Mouse (Mus musculus) kidney, postnatal 0 days (tissue): ENCODE results near the gene Peak1. TPM values are rescaled to one million over a fixed set of nuclear protein-coding genes. Genes with fewer than 3 reads are reported as not detected.

Experiments
- ATAC-seq: fragments of 200-750 bp; cut with Nextera tagmentation; replicated peaks from 2 replicates; pipeline ENCODE4 v1.8.0; 2017; ENCODE audit warnings: low read depth, moderate number of reproducible peaks, moderate TSS enrichment, moderate library complexity; ENCODE audit not compliant: low FRiP score
- DNase-seq: peaks from one replicate; pipeline ENCODE4 v3.0.0-alpha.2; 2016; ENCODE audit warnings: low spot score
- H3K27ac ChIP-seq: fragments of 300-500 bp; sonication (generic); 2 replicates; pipeline ENCODE4 v1.5.1; 2014; ENCODE audit warnings: mild to moderate bottlenecking
- H3K27me3 ChIP-seq: fragments of 300-500 bp; sonication (generic); 2 replicates; pipeline ENCODE4 v1.6.1; 2014; ENCODE audit warnings: low read length, mixed read lengths; ENCODE audit not compliant: insufficient read depth
- H3K36me3 ChIP-seq: fragments of 300-500 bp; sonication (generic); 2 replicates; pipeline ENCODE4 v1.6.1; 2014; ENCODE audit warnings: low read length, mixed read lengths; ENCODE audit not compliant: insufficient read depth
- H3K4me1 ChIP-seq: fragments of 300-500 bp; sonication (generic); replicated peaks from 2 replicates; pipeline ENCODE4 v1.6.1; 2014; ENCODE audit warnings: antibody characterized with exemption, low read length, mixed read lengths; ENCODE audit not compliant: insufficient read depth
- H3K4me2 ChIP-seq: fragments of 300-500 bp; sonication (generic); 2 replicates; pipeline ENCODE4 v1.6.1; 2014; ENCODE audit warnings: mild to moderate bottlenecking, low read length, moderate library complexity, mixed read lengths
- H3K4me3 ChIP-seq: fragments of 300-500 bp; sonication (generic); replicated peaks from 2 replicates; pipeline ENCODE4 v1.5.1; 2014; ENCODE audit warnings: low read depth, low read length
- H3K9ac ChIP-seq: fragments of 300-500 bp; sonication (generic); 2 replicates; pipeline ENCODE4 v1.6.1; 2014; ENCODE audit warnings: low read depth, low read length
- H3K9me3 ChIP-seq: fragments of 300-500 bp; sonication (generic); replicated peaks from 2 replicates; pipeline ENCODE4 v1.6.1; 2016; ENCODE audit warnings: low read length, inconsistent platforms, mixed read lengths
- CTCF ChIP-seq: IDR thresholded peaks from 2 replicates; pipeline ENCODE4 v1.5.1; 2016; ENCODE audit warnings: antibody characterized with exemption, low read depth, mild to moderate bottlenecking, moderate library complexity
- WGBS: fragments of 180-500 bp; shearing (Covaris S2); extraction: QIAGEN DNeasy Blood & Tissue Kit; methylation state at CpG from one replicate; pipeline ENCODE4 v1.1.7; 2014; 5-methylcytosine and 5-hydroxymethylcytosine counted together
- polyA plus RNA-seq: library from polyadenylated mRNA; unstranded; fragments of >200 nt; fragmentation: Nextera tagmentation; extraction: Ambion mirVana; gene quantifications from 2 replicates; pipeline ENCODE4 v1.2.1, GENCODE M21; 2015

Gene Peak1
- polyA plus RNA-seq, 1 experiment from 2014 or later: 12.2 TPM

DNA sequence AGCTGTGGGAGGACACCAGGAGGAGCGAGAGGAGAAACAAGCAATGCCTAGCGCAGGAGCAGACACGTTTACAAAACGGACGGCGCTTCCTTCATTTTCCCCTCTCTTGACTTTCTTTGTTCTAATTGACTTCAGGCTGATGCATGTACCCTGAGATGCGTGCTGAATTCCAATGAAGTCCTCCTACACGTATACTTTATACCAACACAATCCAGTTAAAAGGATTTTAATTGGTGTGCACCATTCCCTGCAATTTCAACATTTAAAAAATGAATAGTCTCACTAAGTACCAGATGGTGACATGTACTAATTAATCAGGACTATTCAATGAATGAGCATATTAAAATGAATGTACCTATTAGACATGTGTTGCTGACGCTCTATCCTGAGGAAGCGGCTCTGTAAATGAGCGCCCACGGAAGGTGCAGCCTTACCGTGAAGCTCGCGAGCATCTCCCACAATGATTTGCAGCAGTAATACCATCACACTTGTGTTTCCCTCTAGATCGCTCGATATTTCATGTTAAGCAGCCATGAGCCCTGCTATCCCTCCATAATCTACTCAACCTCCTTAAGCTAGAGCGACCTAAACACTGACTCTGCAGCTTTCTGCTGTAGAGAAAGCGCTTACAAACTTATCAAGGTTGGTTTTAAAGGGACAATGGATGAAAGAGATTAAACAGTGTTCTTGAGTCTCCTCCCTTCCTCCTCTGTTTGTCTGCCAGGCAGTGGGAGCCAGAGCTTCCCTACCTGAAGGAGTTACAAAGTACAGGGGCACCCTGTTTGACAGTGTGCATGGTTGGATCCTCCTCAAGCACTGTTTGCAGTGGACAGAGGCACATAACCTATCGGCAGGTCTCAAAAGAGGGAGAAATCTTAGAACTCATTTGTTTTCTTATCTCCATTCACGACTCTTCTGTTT is 146.3 kb downstream of the Peak1 start:
- Histone ChIP-seq H3K4me1 (no peaks in the 10 kb centered on the region), H3K27ac (no peak overlapping the region), H3K4me3 (no peak overlapping the region), H3K4me2 (no peak overlapping the region), H3K36me3 (no peaks in the 10 kb centered on the region), H3K27me3 (no peaks in the 10 kb centered on the region), H3K9ac (no peak overlapping the region), H3K9me3 (no peaks in the 10 kb centered on the region)
- no peak for ATAC-seq
- WGBS: 79% methylated on average over 21 of the region's 21 CpGs
- DNase-seq: no peak
- TF ChIP-seq CTCF: no peak

DNA sequence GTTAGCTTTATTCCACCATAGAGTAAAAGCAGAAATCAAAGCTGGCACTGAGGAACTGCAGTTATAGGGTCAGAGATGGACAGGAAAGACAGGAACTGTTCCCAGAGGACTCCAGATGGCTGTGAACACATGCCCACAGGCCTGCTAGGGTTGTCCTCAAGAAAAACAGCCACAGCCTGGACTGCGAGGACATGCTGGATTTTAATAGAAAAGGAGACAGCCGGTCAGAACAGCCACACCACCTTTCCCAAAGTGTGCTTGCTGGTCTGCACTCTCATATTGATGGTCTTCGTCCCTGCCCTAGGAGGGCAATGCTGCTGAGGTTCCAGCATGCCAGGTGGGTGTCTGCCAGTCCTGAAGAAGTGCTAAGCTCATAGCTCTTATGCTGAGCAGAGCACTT is 148.8 kb downstream of the Peak1 start:
- Histone ChIP-seq H3K27ac (no peak overlapping the region), H3K4me2 (no peak overlapping the region), H3K9ac (no peak overlapping the region), H3K27me3 (no peaks in the 10 kb centered on the region), H3K9me3 (no peaks in the 10 kb centered on the region), H3K4me1 (no peaks in the 10 kb centered on the region), H3K4me3 (no peak overlapping the region), H3K36me3 (no peaks in the 10 kb centered on the region)
- DNase-seq (no peak), ATAC-seq (no peak)
- TF ChIP-seq CTCF: no peak
- WGBS: 81% methylated on average over 3 of the region's 3 CpGs

DNA sequence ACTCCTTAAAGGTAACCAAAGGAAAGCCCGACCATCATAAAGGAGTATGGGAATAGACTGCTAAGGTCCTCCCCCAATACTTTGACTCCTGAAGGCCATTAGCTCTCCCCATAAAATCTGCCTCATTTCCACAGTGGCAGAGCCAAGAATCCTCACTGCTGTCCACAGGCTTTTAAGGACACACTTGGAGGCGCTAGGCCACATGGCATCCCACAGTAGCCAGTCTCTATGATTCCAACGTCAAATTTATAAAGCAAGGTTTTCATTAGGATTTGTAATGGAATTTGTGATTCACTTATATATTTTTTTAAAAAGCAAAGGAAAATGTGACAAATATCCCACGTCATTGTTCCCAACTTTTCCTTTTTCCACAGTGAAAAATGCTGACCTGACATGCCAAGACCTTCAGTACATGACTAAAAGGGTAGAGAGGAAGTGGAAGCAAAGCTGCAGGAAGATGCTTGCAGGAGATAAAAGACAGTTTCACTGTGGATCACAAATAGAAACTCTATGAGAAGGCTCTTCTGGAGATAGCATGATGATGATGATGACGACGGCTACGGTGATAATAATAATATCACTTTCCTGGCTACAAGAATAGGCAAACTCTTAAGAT is 151.6 kb downstream of the Peak1 start:
- no peaks in the 10 kb centered on the region for H3K36me3 ChIP-seq
- H3K27me3 ChIP-seq: no peaks in the 10 kb centered on the region
- no peak for ATAC-seq
- peak; percentile 55 for DNase-seq
- WGBS: 73% methylated on average over 7 of the region's 7 CpGs
- no peak overlapping the region for H3K4me2 ChIP-seq
- H3K27ac ChIP-seq: no peak overlapping the region
- no peak overlapping the region for H3K4me3 ChIP-seq
- no peak for TF ChIP-seq CTCF
- no peaks in the 10 kb centered on the region for H3K9me3 ChIP-seq
- no peak overlapping the region for H3K9ac ChIP-seq
- H3K4me1 ChIP-seq: no peaks in the 10 kb centered on the region

DNA sequence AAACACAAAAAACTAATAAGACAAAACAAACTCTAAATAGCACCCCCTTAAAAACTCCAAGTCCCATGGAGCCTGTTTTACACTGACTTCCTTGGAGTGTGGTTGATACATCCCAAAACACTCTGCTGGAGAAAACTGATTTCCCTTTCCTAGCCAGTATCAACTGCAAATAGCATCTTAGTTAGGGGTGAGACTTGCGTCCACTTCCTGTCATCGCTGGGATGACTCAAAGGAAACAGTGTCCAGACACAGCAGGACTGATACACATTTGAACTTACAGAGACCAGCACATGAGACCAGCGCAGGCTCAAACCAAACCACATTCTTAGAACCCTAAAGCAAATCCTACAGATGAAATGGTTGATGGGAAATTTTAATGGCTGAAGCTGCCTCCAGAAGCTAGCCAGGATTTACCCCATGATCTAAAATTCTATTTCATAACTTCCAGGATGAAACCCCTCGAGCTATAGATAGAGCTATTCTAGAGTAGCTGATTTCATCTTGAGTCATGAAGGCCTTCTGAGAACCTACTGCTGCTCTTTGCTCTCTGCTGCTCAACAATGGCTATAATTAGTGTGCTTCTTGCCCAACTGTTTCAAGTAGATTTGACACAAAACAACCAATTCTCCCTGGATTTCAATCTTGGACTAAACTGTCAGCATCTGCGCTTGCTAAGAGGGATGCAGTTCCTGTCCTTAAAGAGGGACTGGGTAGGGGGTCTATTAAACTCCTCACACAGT is 152.2 kb downstream of the Peak1 start:
- H3K9me3 ChIP-seq: peaks cover under 1% of the 10 kb centered on the region
- no peaks in the 10 kb centered on the region for H3K36me3 ChIP-seq
- TF ChIP-seq CTCF: no peak
- no peaks in the 10 kb centered on the region for H3K4me1 ChIP-seq
- H3K4me2 ChIP-seq: no peak overlapping the region
- DNase-seq: no peak
- no peak overlapping the region for H3K4me3 ChIP-seq
- no peaks in the 10 kb centered on the region for H3K27me3 ChIP-seq
- no peak for ATAC-seq
- H3K9ac ChIP-seq: no peak overlapping the region
- 82% methylated on average over 5 of the region's 5 CpGs for WGBS
- H3K27ac ChIP-seq: no peak overlapping the region; the same call in 1 of the 2 replicates

DNA sequence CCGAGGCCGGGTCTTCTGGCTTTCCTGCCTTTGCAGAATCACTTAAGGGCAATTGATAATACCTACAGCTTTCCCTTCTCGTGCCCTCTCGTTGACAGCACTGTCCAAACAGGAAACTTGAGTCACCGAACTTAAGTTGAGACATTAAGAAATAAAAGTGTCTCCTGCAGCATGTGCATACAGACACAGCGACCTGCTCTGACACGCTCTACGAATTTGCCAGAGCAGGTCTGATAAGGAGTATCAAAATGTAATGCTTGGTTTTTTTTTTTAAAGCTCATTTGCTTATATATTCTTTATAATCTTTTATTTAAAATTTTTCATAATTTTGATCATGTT is 152.9 kb downstream of the Peak1 start:
- no peak for ATAC-seq
- DNase-seq: no peak
- Histone ChIP-seq H3K36me3 (0 out of 2 replicates have a peak, but pooled peaks cover 3% of the 10 kb centered on the region), H3K4me1 (no peaks in the 10 kb centered on the region), H3K27me3 (no peaks in the 10 kb centered on the region), H3K27ac (no peak overlapping the region), H3K4me3 (no peak overlapping the region), H3K4me2 (no peak overlapping the region), H3K9me3 (peaks cover 6% of the 10 kb centered on the region), H3K9ac (no peak overlapping the region)
- no peak; the same call in 1 of the 2 replicates for TF ChIP-seq CTCF
- 23% methylated on average over 8 of the region's 8 CpGs for WGBS

DNA sequence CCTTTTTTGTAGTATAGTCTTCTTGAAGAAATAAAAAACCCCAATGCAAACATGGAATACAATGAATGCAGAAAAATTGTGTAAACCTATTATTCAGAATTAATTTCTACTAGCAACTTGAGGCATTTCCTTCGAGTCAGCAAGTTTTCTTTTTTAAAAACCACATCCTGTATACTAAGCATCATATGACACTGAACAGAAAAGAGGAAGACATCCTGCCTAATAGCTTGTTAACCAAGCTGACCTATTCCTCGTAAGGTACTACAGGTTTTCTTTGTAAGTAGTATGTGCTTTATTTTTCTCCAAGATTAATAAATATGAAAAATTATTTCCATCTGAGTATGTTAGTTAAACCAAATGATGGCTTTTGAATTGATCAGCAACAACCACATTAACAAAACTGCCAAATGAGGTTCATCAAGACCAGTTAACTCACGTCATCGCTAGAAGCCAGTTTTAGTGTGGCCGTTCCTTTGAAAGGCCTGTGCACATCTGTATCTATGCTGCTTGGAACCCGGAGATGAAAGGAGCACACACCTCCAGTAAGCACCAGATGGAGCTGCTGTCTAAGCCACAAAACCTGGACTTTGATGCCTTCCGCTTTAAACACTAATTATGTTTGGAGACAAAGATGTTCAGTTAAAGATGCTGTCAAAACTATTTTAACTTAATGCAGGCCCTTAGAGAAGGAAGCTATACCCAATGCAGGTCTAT is 153.4 kb downstream of the Peak1 start:
- H3K4me1 ChIP-seq: no peaks in the 10 kb centered on the region
- TF ChIP-seq CTCF: peak; percentile 82
- H3K36me3 ChIP-seq: 0 out of 2 replicates have a peak, but pooled peaks cover 8% of the 10 kb centered on the region
- H3K27ac ChIP-seq: no peak overlapping the region
- no peak overlapping the region for H3K4me3 ChIP-seq
- peaks cover 6% of the 10 kb centered on the region for H3K9me3 ChIP-seq
- DNase-seq (peak; percentile 83), ATAC-seq (no peak)
- H3K9ac ChIP-seq: no peak overlapping the region
- no peaks in the 10 kb centered on the region for H3K27me3 ChIP-seq
- 45% methylated on average over 7 of the region's 7 CpGs for WGBS
- no peak overlapping the region for H3K4me2 ChIP-seq
